Mouse (Mus musculus): ENCODE measurements at regions not wholly inside any gene's neighbourhood (a gene's known extent, or its start where the extent isn't known, plus 50 kb on each side); places are given as distances from the start of the nearest gene placed in this dataset.

DNA sequence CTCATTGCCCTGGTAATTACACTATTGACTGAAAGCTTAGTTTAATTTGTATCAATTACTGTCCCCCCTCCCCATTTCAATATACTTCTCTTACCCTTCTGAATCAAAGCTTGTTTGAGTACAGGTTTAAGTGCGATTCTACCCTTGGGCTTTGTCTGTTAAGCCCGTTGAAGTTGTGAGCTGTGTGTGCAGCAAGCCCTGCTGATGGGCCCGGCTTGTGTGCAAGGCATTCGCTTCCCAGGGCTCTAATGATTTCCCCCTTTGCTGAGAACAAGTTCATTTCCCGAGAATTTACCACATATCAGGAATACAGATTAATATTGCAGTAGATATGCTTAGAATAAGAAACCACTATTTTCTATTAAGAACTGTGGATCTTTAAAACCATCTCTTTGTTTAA lies 460.6 kb downstream of the Dok5 start:
- no peak for DNase-seq (ENCODE audit: low read depth, low spot score)
